Mouse (Mus musculus): ENCODE results near the gene Bbc3. TPM values are rescaled to one million over a fixed set of nuclear protein-coding genes. Genes with fewer than 3 reads are reported as not detected.

The Bbc3 gene
- 9.1 and 13.6 TPM in 2 replicates for polyA plus RNA-seq (2015; fragmentation: Nextera tagmentation; extraction: Ambion mirVana)

GRCm38 (mm10) chr7:16308093-16308492 is at the start of gene Bbc3:
Bbc3 (plus strand) TSS chr7:16308393.

GRCm38 (mm10) chr7:16259110-16259590 is 49.0 kb upstream of the Bbc3 start, which contains the start of gene C5ar1:
C5ar1 (minus strand) TSS chr7:16259540.

DNA sequence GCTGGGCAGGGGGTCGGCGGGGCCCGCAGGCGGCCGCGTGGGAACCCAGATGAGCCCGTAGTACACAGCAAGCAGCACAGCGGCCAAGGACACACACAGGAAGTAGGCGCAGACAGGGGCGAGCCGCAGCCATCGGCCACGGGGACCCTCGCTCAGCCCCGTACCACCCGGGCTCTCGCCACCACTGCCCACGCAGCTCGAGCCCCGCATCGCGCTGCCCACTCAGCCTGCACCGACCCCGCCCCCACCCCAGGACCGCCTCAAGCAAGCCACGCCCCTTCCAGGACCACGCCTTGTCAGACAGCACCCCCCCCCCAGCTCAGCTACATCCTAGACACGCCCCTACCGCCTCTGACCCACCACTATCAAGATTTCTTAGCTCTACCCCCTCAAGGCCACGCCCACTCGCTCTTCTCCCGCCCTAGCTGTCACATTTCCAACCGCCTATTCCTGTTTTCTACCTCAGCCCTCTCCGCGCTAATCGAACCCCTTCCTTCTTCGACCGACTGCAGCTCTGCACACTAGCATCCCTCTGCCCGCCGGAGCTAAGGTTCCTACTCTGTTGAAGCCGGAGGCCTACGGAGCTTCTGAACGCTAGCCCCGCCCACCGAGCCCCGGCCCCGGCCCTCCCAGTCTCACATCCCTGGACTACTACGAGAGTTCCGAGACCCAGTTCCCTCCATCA is 35.0 kb upstream of the Bbc3 start, which contains the start of gene Inafm1:
Gene Inafm1, minus strand, starts transcription at position 537 of the 685 bp plus-strand sequence.

GRCm38 (mm10) chr7:16286026-16286961 is 21.9 kb upstream of the Bbc3 start, which contains the start of gene Ccdc9:
Ccdc9 (minus strand) TSS chr7:16286795.

Other genes starting within 250 kb of the Bbc3 start
- gene Zfp541, start 246.6 kb upstream of the Bbc3 start, polyA plus RNA-seq (2015; fragmentation: Nextera tagmentation; extraction: Ambion mirVana) = 0.04 TPM in 1 of 2 replicates, not detected in the other
- 112 and 151 TPM in 2 replicates for gene Napa, start 209.9 kb upstream of the Bbc3 start, polyA plus RNA-seq (2015; fragmentation: Nextera tagmentation; extraction: Ambion mirVana)
- gene Kptn, start 188.5 kb upstream of the Bbc3 start, polyA plus RNA-seq (2015; fragmentation: Nextera tagmentation; extraction: Ambion mirVana) = 20.5 and 26.0 TPM in 2 replicates
- 0.04 and 0.19 TPM in 2 replicates for gene Slc8a2, start 178.6 kb upstream of the Bbc3 start, polyA plus RNA-seq (2015; fragmentation: Nextera tagmentation; extraction: Ambion mirVana)
- 25.0 and 35.2 TPM in 2 replicates for gene Meis3, start 133.3 kb upstream of the Bbc3 start, polyA plus RNA-seq (2015; fragmentation: Nextera tagmentation; extraction: Ambion mirVana)
- gene Dhx34, start 86.4 kb upstream of the Bbc3 start, polyA plus RNA-seq (2015; fragmentation: Nextera tagmentation; extraction: Ambion mirVana) = 7.8 and 8.3 TPM in 2 replicates
- gene C5ar2, start 64.2 kb upstream of the Bbc3 start, polyA plus RNA-seq (2015; fragmentation: Nextera tagmentation; extraction: Ambion mirVana) = 0.29 and 0.66 TPM in 2 replicates
- 7.3 and 8.6 TPM in 2 replicates for gene C5ar1, start 48.9 kb upstream of the Bbc3 start, polyA plus RNA-seq (2015; fragmentation: Nextera tagmentation; extraction: Ambion mirVana)
- gene Inafm1, start 34.8 kb upstream of the Bbc3 start, polyA plus RNA-seq (2015; fragmentation: Nextera tagmentation; extraction: Ambion mirVana) = 38.6 and 39.9 TPM in 2 replicates
- gene Ccdc9, start 21.6 kb upstream of the Bbc3 start, polyA plus RNA-seq (2015; fragmentation: Nextera tagmentation; extraction: Ambion mirVana) = 15.6 and 19.1 TPM in 2 replicates
- 94.0 and 118 TPM in 2 replicates for gene Sae1, start 79.4 kb downstream of the Bbc3 start, polyA plus RNA-seq (2015; fragmentation: Nextera tagmentation; extraction: Ambion mirVana)
- gene Zc3h4, start 92.5 kb downstream of the Bbc3 start, polyA plus RNA-seq (2015; fragmentation: Nextera tagmentation; extraction: Ambion mirVana) = 8.8 and 9.7 TPM in 2 replicates
- 139 and 140 TPM in 2 replicates for gene Tmem160, start 144.4 kb downstream of the Bbc3 start, polyA plus RNA-seq (2015; fragmentation: Nextera tagmentation; extraction: Ambion mirVana)
- gene Npas1, start 169.3 kb downstream of the Bbc3 start, polyA plus RNA-seq (2015; fragmentation: Nextera tagmentation; extraction: Ambion mirVana) = 0.24 and 0.26 TPM in 2 replicates

All from adrenal gland, postnatal 0 days (tissue).